Mouse (Mus musculus) heart, adult 2 months (tissue): ENCODE data around the gene Kcnk6.
A peak's percentile ranks its signal among the peaks of the same experiment; 100 is the strongest.

Source experiments
- CTCF ChIP-seq: fragments of 200-600 bp; IDR thresholded peaks from 2 replicates; pipeline ENCODE4 v1.8.1; 2022; ENCODE audit warnings: antibody characterized with exemption, mild to moderate bottlenecking, moderate library complexity
- EP300 ChIP-seq: fragments of 200-500 bp; IDR thresholded peaks from 2 replicates; pipeline ENCODE4 v1.6.1; 2011; ENCODE audit warnings: low read depth, low read length, control low read depth; ENCODE audit not compliant: insufficient read depth
- POLR2A ChIP-seq: fragments of 200-500 bp; IDR thresholded peaks from 2 replicates; pipeline ENCODE4 v1.6.1; 2011; ENCODE audit warnings: mild to moderate bottlenecking, low read depth, low read length, control low read depth; ENCODE audit not compliant: insufficient read depth

- TF ChIP-seq CTCF (no peak), EP300 (0 out of 2 replicates have a peak, but pooled peaks have one; percentile 6), POLR2A (peak; percentile 75)
Observed at GRCm38 (mm10) chr7:29211415-29212198, 20.7 kb downstream of the Kcnk6 start.
